Mouse (Mus musculus): ENCODE results near the gene Hps5. TPM values are rescaled to one million over a fixed set of nuclear protein-coding genes. Genes with fewer than 3 reads are reported as not detected.
"Not testable (repeated sequence)": the region's sequence is repeated elsewhere in the genome, so short reads cannot be mapped to it uniquely, and the experiment has no call there.

Hps5 gene
- total RNA-seq (2021), result 10 to 100 TPM; 15.4 to 21.7 TPM
- long read RNA-seq, full-length matches to known transcripts, result 1 of 4 reads
- long read RNA-seq, partial matches to known transcripts, result 1 of 4 reads
- long read RNA-seq, other reads (novel, unspliced or antisense), result 2 of 4 reads

- DNase-seq (ENCODE audit: low spot score in 2 of 2), result peak; percentile 97
These were observed at the start of gene Hps5, which contains the start of gene Gtf2h1 for GRCm38 (mm10) chr7:46795287-46796205. TSS of gene Hps5 (minus strand) at chr7:46796064. TSS of gene Gtf2h1 (plus strand) at chr7:46796103.

- DNase-seq (ENCODE audit: low spot score in 2 of 2), result peak; percentile 91 to 94
These were observed 49.5 kb upstream of the Hps5 start for GRCm38 (mm10) chr7:46845211-46845977.

- DNase-seq (ENCODE audit: low spot score in 2 of 2), result no peak
These were observed 47.7 kb upstream of the Hps5 start for GRCm38 (mm10) chr7:46843576-46843975.

GRCm38 (mm10) chr7:46842278-46842677 lies 46.4 kb upstream of the Hps5 start:
- DNase-seq (ENCODE audit: low spot score in 2 of 2), result no peak

- DNase-seq (ENCODE audit: low spot score in 2 of 2), result no peak
These were observed 45.1 kb upstream of the Hps5 start, which contains the start of gene Ldha for GRCm38 (mm10) chr7:46840787-46841525. TSS of gene Ldha (plus strand) at chr7:46841475.

- no peak for DNase-seq (ENCODE audit: low spot score in 2 of 2)
These were observed 44.5 kb upstream of the Hps5 start for GRCm38 (mm10) chr7:46840326-46840725.

GRCm38 (mm10) chr7:46839861-46840260 lies 44.0 kb upstream of the Hps5 start:
- no peak for DNase-seq (ENCODE audit: low spot score in 2 of 2)

- DNase-seq (ENCODE audit: low spot score in 2 of 2), result no peak
These were observed 43.6 kb upstream of the Hps5 start for GRCm38 (mm10) chr7:46839446-46839845.

GRCm38 (mm10) chr7:46838891-46839302 lies 43.0 kb upstream of the Hps5 start:
- peak; percentile 69 to 74 for DNase-seq (ENCODE audit: low spot score in 2 of 2)

- peak in 1 of 2 experiments; percentile 45 for DNase-seq (ENCODE audit: low spot score in 2 of 2)
These were observed 42.3 kb upstream of the Hps5 start for GRCm38 (mm10) chr7:46838104-46838671.

- DNase-seq (ENCODE audit: low spot score in 2 of 2), result no peak
These were observed 41.2 kb upstream of the Hps5 start for GRCm38 (mm10) chr7:46837073-46837472.

- no peak for DNase-seq (ENCODE audit: low spot score in 2 of 2)
These were observed 40.5 kb upstream of the Hps5 start for GRCm38 (mm10) chr7:46836357-46836756.

GRCm38 (mm10) chr7:46834994-46835610 lies 39.2 kb upstream of the Hps5 start:
- DNase-seq (ENCODE audit: low spot score in 2 of 2), result no peak

- DNase-seq (ENCODE audit: low spot score in 2 of 2), result no peak
These were observed 37.9 kb upstream of the Hps5 start for GRCm38 (mm10) chr7:46833670-46834255.

GRCm38 (mm10) chr7:46833266-46833665 lies 37.4 kb upstream of the Hps5 start:
- no peak for DNase-seq (ENCODE audit: low spot score in 2 of 2)

GRCm38 (mm10) chr7:46832112-46832810 lies 36.4 kb upstream of the Hps5 start:
- not testable (repeated sequence) for DNase-seq (ENCODE audit: low spot score in 2 of 2)

- no peak for DNase-seq (ENCODE audit: low spot score in 2 of 2)
These were observed 35.8 kb upstream of the Hps5 start for GRCm38 (mm10) chr7:46831693-46832092.

GRCm38 (mm10) chr7:46830799-46831590 lies 35.1 kb upstream of the Hps5 start:
- DNase-seq (ENCODE audit: low spot score in 2 of 2), result no peak

Data from layer of hippocampus, postnatal 10 days (tissue).